Mouse (Mus musculus) embryonic fibroblast, embryonic 13.5 days (primary cell): ENCODE measurements around the gene Ap2a1.

Experiments used
- CTCF ChIP-seq: IDR thresholded peaks from 2 replicates; pipeline ENCODE4 v1.5.1; 2011; ENCODE audit warnings: mild to moderate bottlenecking, control low read depth, low read length, moderate library complexity, borderline replicate concordance; ENCODE audit not compliant: insufficient read depth
- POLR2A ChIP-seq: IDR thresholded peaks from 2 replicates; pipeline ENCODE4 v1.6.1; 2011; ENCODE audit warnings: low read depth, mild to moderate bottlenecking, control low read depth, low read length, moderate library complexity

DNA sequence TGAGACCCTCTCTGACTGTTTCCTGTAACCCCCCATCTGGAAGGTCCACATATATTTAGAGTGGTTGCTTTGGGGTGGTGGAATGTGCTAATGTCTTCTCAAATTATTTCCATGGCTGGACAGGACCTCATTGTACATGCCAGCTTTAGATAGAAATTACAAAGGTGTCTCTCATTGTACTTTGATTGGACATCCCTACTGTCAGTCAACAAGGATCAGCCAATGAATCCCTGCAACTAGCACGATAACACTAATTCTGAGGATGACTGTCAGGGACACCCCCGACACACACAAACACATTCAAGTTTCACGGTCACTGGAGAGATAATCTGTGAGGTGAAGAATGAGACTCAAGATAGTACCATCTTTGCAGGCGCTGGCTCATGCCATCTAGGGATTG, 9.4 kb upstream of the Ap2a1 start:
- no peak for TF ChIP-seq CTCF
- TF ChIP-seq POLR2A, result no peak
